Mouse (Mus musculus): ENCODE data around the gene Artn.

The Artn gene

DNA sequence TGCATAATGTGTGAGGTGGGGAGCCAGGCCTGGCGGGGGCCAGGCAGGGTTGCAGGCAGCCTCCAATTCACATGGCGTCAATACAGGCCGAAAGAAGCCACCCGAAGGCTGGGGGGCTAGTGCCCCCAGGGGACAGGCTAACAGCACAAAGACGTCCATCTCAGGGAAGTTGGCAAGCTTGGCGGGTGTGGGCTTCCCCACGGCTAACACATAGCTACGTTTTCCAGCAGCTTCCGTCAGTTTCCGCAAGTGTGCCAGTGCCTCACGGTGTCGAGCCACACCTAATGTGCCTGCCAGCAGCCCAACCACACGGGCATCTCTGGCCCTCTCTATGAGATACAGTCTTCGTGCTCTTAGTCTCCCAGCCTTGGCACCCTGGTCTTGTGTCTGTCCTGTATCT is 39.5 kb downstream of the Artn start:
- DNase-seq (ENCODE audit: low read depth, low spot score), result no peak

DNA sequence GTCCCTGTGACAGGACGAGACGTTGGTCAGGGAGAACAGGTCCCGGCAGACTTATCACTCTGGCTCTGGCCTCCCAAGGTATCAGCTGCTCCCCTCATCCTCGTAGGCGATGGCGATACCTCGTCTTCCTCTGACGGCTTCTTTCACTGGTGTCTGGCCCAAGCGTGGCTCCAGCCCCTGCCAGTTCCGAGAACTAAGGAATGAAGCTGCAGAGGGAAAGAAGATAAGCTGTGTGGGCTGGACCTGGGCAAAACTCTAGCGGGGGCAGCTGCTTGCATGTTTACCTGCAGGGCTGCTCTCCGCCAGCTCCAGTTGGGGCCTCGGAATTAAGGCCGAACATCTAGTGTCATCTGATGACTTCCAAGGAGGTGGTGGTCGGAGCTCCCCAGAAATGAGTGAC is 40.1 kb downstream of the Artn start:
- no peak for DNase-seq (ENCODE audit: low read depth, low spot score)

DNA sequence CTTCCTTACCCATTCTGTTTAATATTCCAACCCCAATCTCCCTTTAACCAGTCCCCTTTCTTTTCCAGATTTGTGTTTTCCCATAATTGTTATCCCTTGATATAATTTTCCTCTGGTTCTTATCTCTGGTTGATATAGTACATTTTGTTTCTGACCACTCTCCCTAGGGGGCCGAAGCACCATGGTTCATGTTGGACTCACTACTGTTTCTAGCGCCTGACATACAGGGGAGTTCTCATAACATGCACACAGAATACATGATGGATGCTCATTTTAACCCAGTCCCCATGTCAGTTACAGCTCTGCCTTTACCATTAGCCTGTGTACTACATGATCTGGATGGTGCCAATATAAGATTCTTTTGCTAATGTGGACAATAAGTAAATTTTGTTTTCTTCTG is 41.6 kb downstream of the Artn start:
- DNase-seq (ENCODE audit: low read depth, low spot score), result no peak

DNA sequence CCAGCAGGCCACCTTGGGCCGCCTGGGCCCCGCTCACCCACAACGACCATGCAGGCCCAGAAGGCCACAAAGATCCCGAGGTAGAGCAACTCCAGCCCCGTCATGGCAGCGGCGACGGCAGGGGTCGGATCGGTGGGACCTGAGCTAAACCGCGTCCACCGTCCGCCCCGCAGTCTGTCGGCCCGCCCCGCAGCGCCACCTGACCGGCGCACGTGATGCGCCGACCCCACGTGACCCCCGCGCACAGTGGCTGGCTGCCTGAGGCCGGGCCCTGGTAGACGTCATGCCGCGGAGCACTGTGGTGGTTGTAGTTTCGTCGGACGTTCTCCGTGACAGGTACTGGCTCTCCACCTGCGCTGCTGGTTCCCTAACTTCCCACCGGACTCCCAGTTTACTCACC is 42.4 kb downstream of the Artn start, which contains the start of gene Atp6v0b:
TSS of gene Atp6v0b (minus strand) at position 201 of the 400 bp plus-strand sequence.
- peak; percentile 76 for DNase-seq (ENCODE audit: low read depth, low spot score)

DNA sequence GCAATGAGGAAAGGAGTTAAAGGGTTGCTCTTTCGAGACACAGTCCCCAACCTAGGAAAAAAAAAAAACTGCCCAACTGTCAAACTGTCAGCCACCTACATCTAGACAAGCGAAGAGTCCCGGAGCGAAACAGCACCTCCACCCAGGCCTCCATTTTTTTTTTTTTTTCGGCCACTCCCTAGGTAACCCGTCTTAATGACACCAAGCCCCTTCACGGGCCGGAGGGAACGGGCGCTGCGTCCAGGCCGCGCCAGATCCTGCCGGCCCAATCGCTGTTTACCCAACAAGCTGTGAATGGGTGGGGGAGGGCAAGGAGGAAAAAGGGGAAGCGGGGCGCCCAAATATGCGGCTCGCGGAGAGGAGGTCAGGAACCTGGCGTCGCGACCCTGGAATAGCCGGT is 42.9 kb downstream of the Artn start:
- no peak for DNase-seq (ENCODE audit: low read depth, low spot score)

DNA sequence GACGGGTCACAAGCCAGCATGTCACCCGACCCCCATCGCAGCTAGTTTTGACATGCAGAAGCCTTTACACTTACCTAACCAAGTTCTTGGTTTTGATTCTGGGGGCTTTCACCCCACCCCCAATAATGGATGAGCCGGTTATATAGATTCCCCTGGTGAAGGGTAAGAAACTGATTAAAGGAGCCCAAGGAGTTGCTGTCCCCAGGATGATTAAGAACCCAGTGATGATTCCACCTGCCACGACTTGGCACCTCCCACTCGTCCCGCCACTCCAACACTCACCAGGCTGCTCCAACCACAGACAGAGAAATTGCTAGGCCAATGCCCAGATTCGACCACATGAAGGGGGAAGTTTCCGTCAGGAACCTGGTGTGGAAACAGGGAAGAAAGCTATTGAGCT is 43.6 kb downstream of the Artn start:
- no peak for DNase-seq (ENCODE audit: low read depth, low spot score)

DNA sequence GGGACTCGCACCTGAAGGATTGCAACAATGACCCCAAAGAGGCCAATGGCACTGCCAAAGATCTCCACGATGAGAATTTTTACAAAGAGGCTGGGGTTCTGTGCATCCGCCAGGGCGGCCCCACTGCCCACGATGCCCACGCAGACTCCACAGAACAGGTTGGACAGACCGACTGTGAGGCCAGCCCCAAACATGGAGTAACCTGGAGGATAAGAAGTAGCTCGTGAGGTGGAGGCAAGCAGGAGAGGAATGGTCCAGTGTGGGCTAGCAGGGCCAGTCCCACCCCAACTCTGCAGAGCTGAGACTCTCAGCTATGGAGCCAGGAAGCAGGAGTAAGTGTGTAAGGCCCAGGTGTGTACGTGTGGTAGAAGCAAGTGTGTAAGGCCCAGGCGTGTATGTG is 44.5 kb downstream of the Artn start:
- no peak for DNase-seq (ENCODE audit: low read depth, low spot score)

DNA sequence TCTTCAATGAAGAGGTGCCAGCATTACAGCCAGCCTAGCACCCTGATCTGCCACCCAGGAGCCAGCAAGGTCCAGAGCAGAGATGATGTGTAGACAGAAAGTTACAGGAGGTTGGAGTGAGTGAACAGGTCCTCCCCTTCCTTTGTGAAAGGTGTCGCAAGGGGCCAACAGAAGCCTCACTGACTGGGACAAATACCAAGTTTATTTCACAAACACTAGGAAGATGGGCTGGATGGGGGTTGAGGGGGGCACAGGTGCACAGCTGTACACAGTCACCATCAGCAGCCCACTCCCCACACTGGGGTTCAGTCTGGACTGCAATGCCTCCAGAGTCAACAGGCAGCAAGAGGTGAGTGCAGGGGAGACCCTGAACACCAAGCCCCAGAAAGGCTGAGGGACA is 45.4 kb downstream of the Artn start:
- DNase-seq (ENCODE audit: low read depth, low spot score), result no peak

DNA sequence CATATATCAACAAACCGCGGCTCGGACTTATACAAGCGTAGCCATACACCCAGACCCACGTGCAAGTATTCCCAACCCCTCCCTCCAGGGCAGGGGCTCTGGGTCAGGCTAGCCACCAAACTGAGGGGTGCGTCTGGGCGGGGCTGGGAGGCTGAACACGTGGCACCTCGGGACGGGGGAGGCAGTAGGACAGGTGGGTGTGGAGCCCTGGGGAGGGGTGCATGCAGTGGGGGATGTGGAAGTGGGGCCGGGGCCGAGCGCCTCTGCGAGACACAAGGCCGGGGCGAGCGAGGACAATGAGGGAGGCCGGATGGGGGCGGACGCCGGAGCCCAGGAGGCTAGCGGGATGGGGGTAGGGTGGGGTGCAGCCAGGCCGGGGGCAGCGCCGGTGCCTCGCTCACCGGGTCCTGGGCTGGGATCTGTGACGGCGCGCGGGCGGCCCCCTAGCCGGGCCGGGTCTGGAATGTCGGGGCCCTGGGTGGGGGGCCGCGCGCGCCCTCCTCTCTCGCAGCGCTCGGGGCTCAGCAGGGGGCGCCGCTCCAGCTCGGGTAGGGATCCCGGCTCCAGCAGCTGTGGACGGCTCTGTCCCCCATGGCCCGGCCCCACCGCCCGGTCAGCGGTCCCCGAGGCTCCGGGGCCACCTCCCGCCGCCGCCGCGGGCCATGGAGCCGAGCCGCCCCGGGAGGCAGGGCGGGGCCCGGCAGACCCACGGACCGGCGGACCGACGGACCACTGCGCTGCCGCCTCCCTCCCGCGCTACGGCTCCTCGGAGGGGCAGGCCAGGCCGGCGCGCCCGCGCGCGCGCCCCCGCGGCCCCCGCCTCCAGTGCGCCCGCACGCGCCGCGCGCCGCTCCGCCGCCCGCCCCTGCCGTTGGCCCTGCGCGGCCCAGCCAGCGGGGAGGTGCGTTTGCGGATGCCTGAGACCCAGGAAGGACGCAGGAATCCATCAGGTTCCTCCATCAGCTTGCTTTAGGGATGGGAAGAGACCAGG is 46.6 kb downstream of the Artn start, which contains the start of gene B4galt2:
TSS of gene B4galt2 (minus strand) at position 787 of the 991 bp plus-strand sequence.
- no peak for DNase-seq (ENCODE audit: low read depth, low spot score)

DNA sequence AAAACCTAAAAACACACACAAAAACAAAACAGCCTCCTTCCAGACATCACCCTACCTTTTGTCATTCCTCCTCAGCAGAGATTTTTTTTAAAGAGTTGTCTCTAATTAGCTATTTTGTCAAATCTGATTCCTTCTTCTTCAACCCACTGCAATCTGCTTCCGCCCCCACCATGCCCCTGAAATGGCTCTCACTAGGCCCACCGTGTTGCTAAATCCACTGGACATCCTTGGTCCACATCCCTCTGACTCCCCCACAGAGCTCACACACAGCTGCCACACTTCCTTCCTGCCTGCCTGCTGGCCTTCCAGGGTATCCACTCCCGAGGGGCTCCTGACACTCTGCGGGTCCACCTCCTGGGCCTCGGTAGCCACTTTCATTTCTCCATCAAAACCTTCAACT is 50.9 kb downstream of the Artn start:
- no peak for DNase-seq (ENCODE audit: low read depth, low spot score)

DNA sequence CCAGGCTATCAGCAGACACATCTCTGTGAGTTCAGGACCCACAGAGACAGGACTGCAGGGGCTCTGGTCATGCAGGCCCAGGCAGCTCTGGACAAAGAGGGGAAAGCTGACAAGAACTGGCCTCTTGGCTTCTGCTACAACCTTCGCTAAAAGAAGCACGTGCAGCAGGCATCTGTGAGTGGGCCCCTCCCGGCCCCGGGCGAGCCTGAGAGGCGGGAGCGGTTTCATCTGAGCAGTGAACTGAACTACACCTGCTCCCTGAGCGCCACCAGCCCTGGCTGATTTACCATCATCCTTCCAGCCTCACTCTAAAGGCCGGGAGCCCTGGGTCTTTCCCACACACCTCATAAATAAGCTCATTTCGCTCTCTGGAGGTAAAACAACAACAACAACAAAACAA is 51.3 kb downstream of the Artn start:
- no peak for DNase-seq (ENCODE audit: low read depth, low spot score)

All from retina, postnatal 7 days (tissue).